Mouse (Mus musculus) layer of hippocampus, adult 11-12 months (tissue): ENCODE measurements around the gene Fzd1.

Source experiments
- DNase-seq: peaks from one replicate; pipeline ENCODE4 v3.0.0; 2022; ENCODE audit warnings: low spot score

Gene Fzd1

DNA sequence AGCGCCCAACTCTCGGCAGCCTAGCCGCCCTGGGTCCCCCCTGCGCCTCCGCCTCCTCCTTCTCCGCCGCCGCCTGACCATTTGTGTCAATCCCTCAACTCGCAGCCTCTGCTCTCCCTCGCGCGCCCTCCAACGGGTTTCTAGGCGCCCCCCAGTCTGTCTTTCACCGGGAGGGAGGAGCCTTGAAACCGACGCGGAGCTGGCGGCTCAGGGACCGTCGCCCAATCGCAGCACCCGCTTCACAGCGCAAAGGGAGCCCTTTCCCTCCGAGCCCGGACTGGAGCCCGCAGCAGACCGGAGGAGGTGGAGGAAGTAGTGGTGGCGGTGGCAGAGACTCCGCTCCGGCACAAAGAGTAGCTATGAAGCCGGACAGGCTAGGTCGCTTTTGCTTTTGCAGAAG lies at the start of gene Fzd1:
TSS of gene Fzd1 (minus strand) at position 134 of the 400 bp plus-strand sequence.
- DNase-seq = peak; percentile 84

DNA sequence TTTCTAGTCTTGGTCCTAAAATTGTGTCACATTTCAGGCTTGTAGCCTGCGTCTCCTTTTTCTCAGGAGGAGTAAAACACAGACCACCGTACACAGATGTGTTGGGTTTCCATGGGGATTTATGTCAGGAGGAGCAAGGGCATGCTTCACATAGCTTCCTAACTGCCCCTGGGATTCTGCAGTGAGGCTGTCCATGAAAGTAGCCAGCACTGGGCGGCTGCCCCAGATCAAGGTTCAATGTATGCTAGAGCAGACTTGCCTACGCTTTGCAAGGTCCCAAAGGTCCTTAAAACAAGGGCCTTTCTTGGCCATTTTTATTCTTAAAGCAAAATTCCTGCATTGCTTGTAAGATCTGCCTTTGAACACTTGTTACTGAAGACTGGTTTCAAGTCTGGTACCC lies 47.4 kb upstream of the Fzd1 start:
- no peak for DNase-seq

DNA sequence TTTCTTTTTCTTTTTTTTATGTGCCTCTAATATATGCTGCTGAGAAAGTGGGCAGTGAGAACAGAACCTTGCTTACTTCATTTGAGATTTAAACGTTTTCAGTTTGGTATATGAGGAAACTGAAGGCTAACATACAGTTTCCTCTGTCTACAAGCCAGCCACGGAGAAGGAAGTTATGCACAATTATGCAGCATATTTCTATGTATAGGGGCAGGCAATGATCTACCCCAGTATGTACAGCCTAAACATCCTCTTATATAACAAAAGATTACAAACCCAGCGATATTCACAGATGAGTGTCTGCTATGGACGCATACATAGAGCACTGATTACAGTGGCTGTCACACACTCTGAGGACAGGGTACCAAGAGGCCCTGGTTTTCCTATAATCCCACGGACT lies 45.9 kb upstream of the Fzd1 start:
- no peak for DNase-seq

DNA sequence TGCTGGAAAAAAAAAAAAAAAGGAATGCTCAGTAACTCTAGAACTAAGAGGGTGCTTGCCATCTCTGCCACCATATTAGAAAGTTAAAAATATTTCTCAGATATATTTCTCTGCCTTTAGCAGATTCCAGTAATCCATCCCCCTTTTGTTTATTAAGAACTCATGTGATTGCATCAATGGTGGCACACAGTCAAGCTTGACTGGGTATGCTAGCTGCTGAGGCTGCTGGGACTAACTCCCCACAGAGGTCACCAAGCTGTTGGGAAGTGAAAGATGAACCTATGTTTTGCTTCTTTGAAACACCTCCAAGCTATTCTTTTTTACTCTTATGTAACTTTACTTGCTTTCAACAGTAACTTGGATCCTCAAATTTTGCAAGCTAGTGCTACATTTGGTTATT lies 44.1 kb upstream of the Fzd1 start:
- no peak for DNase-seq

DNA sequence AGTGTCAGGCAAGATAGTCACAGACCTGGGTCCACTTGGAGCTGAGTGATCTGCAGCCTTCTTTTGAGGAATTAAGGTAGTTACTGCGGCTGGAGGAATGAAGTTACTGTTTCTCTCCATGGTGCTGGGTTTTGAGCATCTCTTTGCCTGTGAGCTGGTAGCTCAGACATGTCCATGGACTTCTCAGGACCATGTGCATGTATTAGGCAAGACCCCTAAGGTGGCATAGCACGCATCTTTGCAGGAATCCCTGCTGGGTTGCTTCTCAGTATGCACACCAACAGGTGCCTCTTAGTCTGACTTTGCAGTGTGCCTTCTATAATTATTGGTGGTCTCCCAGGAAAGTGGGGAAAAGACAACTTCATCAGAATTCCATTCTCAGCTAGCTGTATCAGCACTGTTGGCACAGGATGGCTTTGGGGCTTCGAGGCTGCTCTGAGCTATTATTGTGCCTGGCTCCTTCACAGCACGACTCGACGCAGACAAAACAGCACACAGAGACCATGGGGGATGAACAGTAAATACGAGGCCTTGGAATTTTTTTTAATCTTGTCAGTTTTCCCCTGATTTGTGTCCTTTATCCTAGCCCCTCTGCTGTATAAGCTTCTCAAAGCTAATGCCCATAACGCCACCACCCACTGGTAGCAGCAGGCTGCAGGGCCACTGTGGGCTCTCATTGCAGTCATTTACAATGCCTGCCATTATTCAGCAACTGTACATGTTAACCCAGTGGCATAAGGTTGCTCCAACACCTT lies 43.4 kb upstream of the Fzd1 start:
- DNase-seq = no peak

DNA sequence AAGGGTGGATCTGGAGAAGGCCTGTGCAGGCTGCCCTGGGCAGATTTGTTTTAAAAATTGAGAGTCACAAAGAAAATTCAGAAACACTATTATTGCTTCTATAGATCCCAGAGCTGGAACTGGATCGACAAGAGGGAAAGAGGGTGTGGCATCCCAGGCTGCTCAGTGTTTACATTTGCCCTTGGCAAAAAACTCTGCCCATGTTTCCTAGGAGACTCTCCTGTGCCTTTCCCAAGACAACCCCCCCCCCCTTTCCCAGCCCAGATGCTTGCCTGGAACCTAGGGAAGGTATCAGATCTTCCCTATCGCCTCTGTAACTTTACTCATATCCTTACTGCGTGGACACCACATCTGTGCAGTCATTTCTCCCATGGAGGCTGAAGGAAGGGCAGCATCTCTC lies 33.4 kb upstream of the Fzd1 start:
- DNase-seq = no peak

DNA sequence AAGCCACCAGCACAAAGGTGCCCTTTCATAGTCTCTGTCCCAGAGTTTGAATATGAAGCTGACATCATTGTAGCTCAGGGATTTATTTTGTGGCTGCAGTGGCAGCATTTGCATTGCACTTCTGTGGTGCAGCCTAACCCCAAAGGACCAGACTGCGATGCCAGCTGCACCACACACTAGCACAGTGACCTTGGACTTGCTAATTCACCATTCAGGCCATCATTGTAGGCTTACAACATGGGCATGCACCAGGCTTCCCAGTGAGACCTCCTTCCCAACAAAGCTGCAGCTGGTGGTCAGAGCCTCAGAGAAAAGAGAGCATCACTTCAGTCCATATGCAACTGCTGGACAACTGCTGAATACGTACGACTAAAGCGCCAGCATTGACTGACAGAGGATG lies 32.4 kb upstream of the Fzd1 start:
- DNase-seq = no peak

DNA sequence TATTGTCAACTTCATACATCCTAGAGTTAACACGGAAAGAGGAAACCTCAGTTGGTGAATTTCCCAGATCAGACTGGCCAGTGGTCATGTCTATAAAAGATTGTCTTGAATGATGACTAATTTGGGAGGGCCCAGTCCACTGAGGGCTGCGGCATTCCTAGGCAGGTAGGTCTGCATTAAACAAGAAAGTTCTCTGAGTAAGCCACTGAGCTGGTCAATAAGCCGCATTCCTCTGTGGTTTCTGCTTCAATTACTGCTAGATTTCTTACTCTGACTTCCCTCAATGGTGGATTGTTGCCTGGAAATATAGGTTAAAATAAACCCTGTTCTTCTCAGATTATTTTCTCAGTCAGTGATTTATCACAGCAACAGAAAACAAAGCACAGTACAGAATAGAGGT lies 30.6 kb upstream of the Fzd1 start:
- DNase-seq = no peak

DNA sequence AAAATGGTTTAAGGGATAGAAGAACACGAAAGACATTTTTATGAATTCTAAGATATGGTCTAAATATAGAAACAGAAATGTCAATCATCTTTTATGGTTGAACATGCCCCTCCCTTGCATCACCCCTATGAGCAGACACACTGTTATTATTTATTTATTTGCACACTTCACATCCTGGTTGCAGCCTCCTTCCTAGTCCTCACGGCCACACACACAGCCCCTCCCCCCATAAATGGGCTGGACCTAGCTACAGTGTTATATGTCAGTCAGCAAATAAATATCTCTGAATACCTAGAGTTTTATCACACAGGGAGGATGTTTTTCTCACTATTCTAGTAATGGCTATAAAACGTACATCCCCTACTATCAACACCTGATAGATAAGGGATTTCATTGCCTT lies 29.0 kb upstream of the Fzd1 start:
- DNase-seq = no peak

DNA sequence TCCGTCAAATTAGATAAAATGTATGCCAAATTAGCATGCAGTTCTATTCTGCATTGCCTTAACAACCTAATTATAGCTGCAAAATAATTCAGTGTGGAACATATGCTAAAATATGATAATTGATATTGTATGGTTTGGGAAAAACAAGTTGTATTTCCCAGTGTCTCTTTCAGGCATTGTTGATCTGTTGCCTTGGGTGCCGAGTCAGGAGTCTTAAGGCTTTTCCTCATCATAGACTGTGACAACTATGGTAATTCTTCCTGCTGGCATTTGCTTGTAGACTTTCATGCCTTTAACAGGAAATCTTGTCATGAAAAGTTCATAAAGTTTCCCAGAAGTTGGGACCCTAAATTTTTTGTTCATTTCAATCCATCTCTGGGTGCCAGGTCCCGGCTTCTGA lies 20.4 kb upstream of the Fzd1 start:
- no peak for DNase-seq

DNA sequence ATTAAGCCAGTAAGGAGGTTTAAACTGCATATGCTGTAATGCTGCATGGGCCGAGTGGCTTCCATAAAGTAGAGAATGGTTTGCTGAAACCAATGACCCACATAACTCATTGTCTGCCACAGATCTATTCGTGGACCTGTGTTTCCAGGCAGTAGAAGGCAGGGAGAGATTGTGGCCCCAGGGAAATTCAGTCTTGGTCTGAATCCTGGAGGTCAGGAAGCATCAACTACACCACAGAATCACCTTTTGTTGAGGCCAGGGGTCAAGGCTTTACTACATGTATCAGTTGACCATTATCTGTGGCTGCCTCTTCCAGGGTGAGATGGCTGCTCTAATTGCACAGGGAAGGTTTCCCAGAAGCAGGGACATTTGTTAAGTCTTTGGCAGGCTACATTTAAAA lies 18.7 kb upstream of the Fzd1 start:
- DNase-seq = no peak

DNA sequence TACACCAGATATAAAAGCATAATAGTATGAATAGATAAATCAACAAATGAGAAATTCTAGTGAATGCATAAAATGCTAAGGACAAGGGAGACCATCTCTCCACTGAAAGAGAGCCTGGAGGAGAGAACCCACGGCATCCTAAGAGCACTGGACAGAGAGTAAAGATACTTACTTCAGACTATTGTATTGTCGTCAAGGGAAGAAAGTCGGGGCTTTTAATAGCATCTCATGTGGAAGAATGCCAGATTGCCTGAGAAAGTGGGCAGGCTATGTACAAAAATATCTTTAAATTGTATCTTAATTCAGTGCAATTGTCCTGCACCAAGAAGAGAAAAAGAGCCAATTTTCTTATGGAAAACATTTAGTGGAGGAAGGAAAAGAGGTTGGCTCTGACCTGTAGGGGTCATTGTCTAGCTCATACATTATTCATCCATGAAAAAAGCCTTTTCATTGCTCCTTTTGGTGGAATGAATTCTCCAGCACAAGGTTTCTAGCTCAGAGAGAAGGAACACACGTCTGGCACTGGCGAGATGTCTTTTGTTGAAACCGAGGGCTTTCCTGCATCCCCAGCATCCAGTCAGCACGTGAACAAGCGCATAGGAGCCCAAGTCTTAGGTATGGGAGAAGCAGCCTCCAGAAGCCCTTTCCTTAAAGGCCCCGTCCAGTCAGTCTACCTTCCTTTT lies 15.4 kb upstream of the Fzd1 start:
- DNase-seq = no peak

DNA sequence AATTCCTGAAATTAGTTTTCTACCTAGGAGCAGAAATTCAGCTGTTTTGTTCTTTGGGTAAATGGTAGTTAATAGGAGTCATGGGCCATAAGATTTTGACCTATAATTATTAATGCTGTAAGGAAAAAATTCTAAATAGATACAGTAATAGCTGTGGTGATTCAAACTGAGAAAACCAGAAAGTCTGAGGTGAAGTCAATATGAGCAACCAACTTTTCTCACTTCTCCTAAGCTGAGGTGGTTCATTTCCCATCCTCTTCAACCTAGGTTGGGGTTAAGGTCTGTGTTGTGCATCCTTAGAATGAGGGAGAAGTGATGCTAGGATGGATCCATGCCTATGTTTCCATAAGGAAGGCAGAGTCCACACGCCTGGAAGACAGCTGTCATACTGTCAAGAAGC lies 12.8 kb upstream of the Fzd1 start:
- no peak for DNase-seq

DNA sequence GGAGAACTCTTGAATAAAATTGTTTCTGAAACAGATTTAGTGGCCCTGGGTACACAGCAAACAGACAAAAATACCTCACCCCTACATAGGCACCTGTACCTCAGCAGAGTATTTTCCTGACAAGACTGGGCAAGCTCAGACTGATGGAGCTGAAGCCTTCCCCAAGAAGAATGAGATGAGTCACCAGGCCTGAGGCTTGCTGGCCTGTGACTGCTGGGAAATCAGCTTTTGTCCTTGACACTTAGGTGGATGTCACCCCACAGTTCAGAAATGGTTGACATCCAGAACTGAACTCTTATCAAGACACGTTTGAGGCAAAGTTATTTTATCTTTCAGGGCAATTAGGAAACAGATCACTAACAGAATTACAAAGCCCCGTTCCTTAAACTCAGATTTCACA lies 10.1 kb upstream of the Fzd1 start:
- DNase-seq = no peak

DNA sequence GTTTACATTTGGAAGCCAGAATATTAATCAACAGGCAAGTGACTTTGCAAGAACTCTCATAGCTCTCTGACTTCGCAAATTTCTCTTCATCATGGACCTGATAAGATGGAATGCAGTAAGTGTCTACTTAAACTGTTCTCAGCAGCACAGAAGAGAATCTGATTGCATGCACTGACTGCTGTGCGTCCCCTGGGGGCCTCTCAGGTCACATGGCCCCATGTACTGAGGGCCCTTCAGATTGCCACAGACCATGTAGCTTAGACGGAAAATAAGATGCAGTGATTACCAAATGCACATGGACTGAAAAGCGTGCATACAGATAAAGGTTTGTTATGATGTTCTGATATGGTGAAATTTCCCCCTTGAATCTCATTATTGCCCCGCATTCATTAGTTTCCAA lies 8.9 kb upstream of the Fzd1 start:
- DNase-seq = no peak

DNA sequence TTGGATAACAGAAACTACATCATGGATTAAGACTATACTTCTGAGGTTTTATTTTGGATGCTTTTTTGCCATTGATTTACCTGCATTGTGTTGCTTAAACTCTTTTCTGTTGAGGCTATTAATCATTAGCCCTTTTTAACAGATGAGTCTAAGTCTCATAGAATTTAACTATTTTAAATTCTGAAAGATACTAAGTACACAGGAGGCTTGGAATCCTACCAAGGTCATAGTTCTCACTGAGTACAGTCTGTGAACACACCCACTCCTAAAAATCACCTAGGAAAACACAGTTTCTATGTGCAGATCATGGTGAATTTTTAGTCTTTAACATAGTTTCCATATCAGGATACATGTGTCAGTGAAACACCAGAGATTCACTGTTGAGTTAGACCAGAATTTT lies 4.1 kb upstream of the Fzd1 start:
- DNase-seq = no peak

DNA sequence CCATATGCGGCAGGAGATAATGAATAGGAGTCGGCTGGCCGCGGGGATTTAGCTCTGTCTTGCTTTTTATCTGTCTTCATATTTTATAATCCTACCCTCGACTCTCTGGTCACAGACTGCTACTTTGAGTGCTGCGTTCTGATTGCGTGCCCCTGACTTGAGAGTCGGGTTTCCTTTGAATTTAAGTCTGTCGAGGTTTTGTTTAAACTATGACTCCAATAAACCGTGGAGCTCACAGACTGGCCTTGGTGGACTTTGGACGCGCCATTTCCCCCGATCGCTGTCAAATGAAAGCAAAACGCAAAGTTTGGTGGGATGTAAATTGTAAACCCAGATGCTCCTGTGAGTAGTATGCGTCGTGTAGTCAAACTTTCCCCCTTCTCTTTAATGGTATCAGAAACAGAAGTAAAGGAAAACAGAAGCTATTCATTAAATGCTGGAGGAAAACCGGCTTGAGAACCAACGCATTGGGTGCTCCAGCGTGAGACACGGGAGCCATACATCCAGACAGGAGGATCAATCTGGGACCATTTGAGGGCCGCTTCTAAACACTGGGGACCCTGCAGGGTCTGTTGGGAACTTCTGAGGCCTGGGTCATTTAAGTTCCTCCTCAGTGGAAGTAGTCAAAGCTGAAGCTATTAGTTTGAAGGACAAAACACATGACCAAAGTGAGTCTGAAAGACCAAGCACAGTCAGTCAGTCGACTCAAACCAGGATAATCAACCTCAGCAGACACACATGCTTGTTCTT lies 671 bp upstream of the Fzd1 start:
- DNase-seq = no peak

DNA sequence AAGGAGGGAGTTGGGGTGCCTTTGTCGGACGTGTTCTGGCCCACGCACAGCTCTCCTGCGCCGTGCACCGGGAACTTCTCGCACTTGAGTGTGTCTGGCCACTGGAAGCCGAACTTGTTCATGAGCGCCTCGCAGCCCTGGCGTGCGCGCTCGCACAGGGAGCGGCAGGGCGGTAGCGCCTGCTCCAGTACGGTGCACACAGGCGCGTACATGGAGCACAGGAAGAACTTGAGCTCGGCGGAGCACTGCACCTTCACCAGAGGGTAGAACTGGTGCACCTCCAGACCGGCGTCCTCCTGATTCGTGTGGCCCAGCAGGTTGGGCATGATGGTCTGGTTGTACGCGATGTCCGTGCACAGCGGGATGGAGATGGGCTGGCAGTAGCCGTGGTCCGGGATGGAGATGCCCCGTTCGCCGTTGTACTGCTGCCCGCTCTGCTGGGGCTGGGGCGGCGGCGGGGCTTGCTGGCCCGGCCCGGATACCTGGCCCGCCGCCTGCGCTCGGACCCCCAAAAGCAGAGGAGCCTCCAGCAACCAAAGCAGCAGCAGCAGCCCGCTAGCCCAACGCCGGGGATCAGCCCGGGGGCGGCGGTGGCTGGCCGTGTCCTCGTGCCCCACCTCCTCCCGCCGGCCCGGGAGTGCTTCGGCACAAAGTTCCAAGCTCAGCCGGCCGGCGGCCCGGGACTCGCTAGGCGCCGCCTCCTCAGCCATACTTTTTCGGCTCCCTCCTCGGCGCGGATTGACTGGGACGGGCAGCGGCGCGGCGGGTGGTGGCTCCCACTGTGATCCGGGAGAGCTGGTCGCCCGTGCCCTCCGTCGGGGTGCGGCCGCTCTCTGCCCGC lies 744 bp downstream of the Fzd1 start:
- DNase-seq = peak; percentile 29

DNA sequence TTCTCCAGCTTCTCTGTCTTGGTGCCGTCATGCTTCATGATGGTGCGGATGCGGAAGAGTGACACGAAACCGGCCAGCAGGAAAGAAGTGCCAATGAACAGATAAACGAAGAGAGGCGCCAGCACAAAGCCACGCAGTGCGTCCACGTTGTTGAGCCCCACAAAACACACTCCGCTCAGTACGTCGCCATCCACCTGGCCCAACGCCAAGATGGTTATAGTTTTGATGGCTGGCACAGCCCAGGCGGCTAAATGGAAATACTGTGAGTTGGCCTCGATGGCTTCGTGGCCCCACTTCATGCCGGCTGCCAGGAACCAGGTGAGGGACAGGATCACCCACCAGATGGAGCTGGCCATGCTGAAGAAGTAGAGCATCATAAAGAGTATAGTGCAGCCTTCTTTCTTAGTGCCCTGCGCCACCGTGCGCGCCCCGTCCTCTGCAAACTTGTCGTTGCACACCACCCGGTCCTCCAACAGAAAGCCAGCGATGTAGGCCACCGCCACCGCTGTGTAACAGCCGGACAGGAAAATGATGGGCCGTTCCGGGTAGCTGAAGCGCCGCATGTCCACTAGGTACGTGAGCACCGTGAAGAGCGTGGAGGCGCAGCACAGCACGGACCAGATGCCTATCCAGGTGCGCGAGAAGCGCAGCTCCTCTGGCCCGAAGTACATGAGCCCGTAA lies 1.7 kb downstream of the Fzd1 start:
- peak; percentile 9 for DNase-seq

DNA sequence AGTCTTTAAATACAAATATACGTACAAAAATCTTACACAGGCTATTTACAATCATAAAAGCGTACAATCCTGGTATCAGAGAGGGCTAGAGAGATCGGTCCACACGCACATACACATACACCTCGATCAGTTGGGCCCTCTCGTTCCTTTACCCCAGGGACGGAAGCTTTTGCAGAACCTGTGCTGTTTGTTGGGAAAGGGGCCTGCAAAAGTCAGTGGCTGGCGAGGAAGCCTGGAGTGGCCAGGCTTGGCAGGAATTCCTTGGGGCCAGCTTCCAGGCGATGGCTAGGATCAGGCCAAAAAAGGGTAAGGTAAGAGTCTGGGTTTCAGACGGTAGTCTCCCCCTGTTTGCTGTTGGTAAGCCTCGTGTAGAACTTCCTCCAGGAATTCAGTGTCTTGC lies 2.5 kb downstream of the Fzd1 start:
- DNase-seq = no peak

DNA sequence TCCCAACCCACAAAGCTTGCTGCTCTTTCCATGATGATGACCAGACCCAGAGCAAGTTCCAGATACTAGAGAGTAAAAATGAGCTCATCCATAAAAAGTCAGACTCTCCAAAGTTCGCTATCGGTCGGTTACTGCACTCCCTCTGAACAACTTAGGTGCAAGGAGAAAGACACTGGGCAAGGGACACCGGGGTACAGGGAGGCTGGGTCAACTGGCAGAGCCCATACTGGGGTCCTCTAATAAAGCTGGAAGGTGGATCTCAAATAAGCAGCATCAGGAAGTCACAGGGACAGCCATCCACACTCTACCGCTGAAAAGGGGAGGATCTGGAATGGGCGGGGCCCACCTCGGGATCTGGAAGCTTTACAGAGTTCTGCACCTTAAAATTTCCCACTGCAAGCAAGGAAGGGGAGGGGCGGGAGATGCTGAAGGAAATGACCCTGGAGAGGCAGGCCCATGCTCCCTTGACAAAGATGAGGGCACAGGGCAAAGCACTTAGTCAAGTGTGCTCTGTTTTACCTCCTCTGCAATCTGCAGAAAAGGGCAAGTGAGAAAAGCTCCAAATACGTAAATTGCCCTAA lies 3.0 kb downstream of the Fzd1 start:
- DNase-seq = no peak
